Mouse (Mus musculus): ENCODE measurements around the gene Igsf9b.

Igsf9b gene

GRCm38 (mm10) chr9:27331538-27331937, 32.5 kb downstream of the Igsf9b start:
- no peak for DNase-seq (ENCODE audit: low spot score)

- DNase-seq (ENCODE audit: low spot score) = no peak
Observed at GRCm38 (mm10) chr9:27334895-27335294, 35.9 kb downstream of the Igsf9b start.

GRCm38 (mm10) chr9:27336962-27337636, 38.1 kb downstream of the Igsf9b start:
- DNase-seq (ENCODE audit: low spot score) = no peak

GRCm38 (mm10) chr9:27339168-27339567, 40.2 kb downstream of the Igsf9b start:
- DNase-seq (ENCODE audit: low spot score) = no peak

GRCm38 (mm10) chr9:27346541-27347269, 47.7 kb downstream of the Igsf9b start:
- DNase-seq (ENCODE audit: low spot score) = no peak

GRCm38 (mm10) chr9:27353082-27353481, 54.1 kb downstream of the Igsf9b start:
- DNase-seq (ENCODE audit: low spot score) = no peak

GRCm38 (mm10) chr9:27357893-27358292, 58.9 kb downstream of the Igsf9b start:
- no peak for DNase-seq (ENCODE audit: low spot score)

GRCm38 (mm10) chr9:27367231-27367630, 68.2 kb downstream of the Igsf9b start:
- no peak for DNase-seq (ENCODE audit: low spot score)

- no peak for DNase-seq (ENCODE audit: low spot score)
Observed at GRCm38 (mm10) chr9:27369108-27369507, 70.1 kb downstream of the Igsf9b start.

- DNase-seq (ENCODE audit: low spot score) = no peak
Observed at GRCm38 (mm10) chr9:27375746-27376145, 76.7 kb downstream of the Igsf9b start.

- no peak for DNase-seq (ENCODE audit: low spot score)
Observed at GRCm38 (mm10) chr9:27386951-27387350, 87.9 kb downstream of the Igsf9b start.

- no peak for DNase-seq (ENCODE audit: low spot score)
Observed at GRCm38 (mm10) chr9:27396500-27396899, 97.5 kb downstream of the Igsf9b start, which contains the start of gene Spata19. TSS of gene Spata19 (plus strand) at chr9:27396800.

- no peak for DNase-seq (ENCODE audit: low spot score)
Observed at GRCm38 (mm10) chr9:27401169-27401568, 102.2 kb downstream of the Igsf9b start.
